Comparison of ENCODE assay signal across 27 mouse cellular contexts in the genomic region with DNA sequence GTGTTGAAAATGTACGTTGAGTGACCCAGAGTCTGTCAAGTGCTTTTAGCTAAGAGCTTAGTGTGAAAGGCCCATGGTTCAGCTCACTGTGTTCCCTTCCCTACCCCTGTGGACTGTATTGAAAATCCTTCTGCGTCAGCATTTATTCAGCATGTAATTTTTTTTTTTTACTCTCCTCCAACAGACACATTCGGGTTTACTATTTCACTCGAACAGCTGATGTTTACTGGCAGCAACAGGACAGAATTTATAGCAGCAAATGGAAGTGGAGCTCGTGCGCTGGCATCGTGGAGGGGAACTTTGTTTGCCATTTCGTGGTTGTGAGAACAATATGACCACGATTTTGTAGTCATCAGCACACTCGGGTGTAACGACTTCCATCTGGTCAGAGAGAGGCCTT.
A peak's percentile ranks its signal among the peaks of the same experiment; 100 is the strongest.
DNase-seq lines count a peak whose midpoint lies in the region; ATAC-seq and TF ChIP-seq lines count a peak whose summit lies in the region.
"Had no signal": no experiment of that assay in that cellular context is flagged by ENCODE, and none has a peak within 500 bp of the region (broad histone marks: within the 10 kb centered on the region; RNA-seq: fewer than 3 reads in every experiment).

No protein-coding gene starts in this region.

- H3K9me3 ChIP-seq in lung, embryonic 14.5 days (ENCODE audit: low read depth, low read length), result no peaks in the 10 kb centered on the region
- H3K9me3 ChIP-seq in lung, postnatal 0 days (ENCODE audit: low read length), result no peaks in the 10 kb centered on the region
- no peaks in the 10 kb centered on the region for H3K9me3 ChIP-seq in embryonic facial prominence, embryonic 15.5 days (replicated peaks)
- H3K9me3 ChIP-seq in intestine, postnatal 0 days (ENCODE audit: control insufficient read depth), result no peaks in the 10 kb centered on the region
- H3K9me3 ChIP-seq: embryonic facial prominence, embryonic 12.5 days; G1E; heart, embryonic 15.5 days; midbrain, embryonic 15.5 days; neural tube, embryonic 12.5 days had no signal

- H3K4me2 ChIP-seq in lung, embryonic 14.5 days, result no peak overlapping the region
- H3K4me2 ChIP-seq in lung, postnatal 0 days (replicated peaks; ENCODE audit: low read depth, low read length), result no peak overlapping the region
- no peak overlapping the region for H3K4me2 ChIP-seq in embryonic facial prominence, embryonic 15.5 days (replicated peaks)
- no peak overlapping the region for H3K4me2 ChIP-seq in intestine, postnatal 0 days (replicated peaks; ENCODE audit: low read depth)
- H3K4me2 ChIP-seq: embryonic facial prominence, embryonic 12.5 days; heart, embryonic 15.5 days; hindbrain, embryonic 14.5 days; liver, embryonic 11.5 days; midbrain, embryonic 15.5 days; neural tube, embryonic 12.5 days had no signal

- H3K27me3 ChIP-seq in lung, embryonic 14.5 days (ENCODE audit: insufficient read depth, low read length), result no peaks in the 10 kb centered on the region
- no peaks in the 10 kb centered on the region for H3K27me3 ChIP-seq in lung, postnatal 0 days (replicated peaks; ENCODE audit: insufficient read depth, low read length)
- no peaks in the 10 kb centered on the region for H3K27me3 ChIP-seq in embryonic facial prominence, embryonic 15.5 days
- no peaks in the 10 kb centered on the region for H3K27me3 ChIP-seq in intestine, postnatal 0 days (replicated peaks; ENCODE audit: control insufficient read depth, insufficient read depth, low read length)
- H3K27me3 ChIP-seq: CH12.LX; embryonic facial prominence, embryonic 12.5 days; midbrain, embryonic 15.5 days; neural tube, embryonic 12.5 days had no signal

- no peak overlapping the region for H3K27ac ChIP-seq in lung, embryonic 14.5 days (ENCODE audit: low read depth)
- H3K27ac ChIP-seq in lung, postnatal 0 days (ENCODE audit: low read length), result no peak overlapping the region
- H3K27ac ChIP-seq in embryonic facial prominence, embryonic 15.5 days (replicated peaks), result peak overlapping the region; percentile 55
- no peak overlapping the region for H3K27ac ChIP-seq in intestine, postnatal 0 days (ENCODE audit: low read depth, low read length)
- H3K27ac ChIP-seq: embryonic facial prominence, embryonic 12.5 days; heart, embryonic 15.5 days; hindbrain, embryonic 14.5 days; macrophage; midbrain, embryonic 15.5 days; neural tube, embryonic 12.5 days had no signal

- no peak overlapping the region for H3K9ac ChIP-seq in lung, embryonic 14.5 days
- H3K9ac ChIP-seq in lung, postnatal 0 days (replicated peaks; ENCODE audit: low read depth), result no peak overlapping the region
- H3K9ac ChIP-seq in embryonic facial prominence, embryonic 15.5 days, result no peak overlapping the region
- no peak overlapping the region for H3K9ac ChIP-seq in intestine, postnatal 0 days (ENCODE audit: low read depth, low read length)
- H3K9ac ChIP-seq: embryonic facial prominence, embryonic 12.5 days; heart, embryonic 15.5 days; hindbrain, embryonic 14.5 days; liver, postnatal 0 days; midbrain, embryonic 15.5 days; neural tube, embryonic 12.5 days had no signal

- no peak for TF ChIP-seq CTCF in lung, embryonic 14.5 days (IDR thresholded peaks at IDR 0.05; ENCODE audit: low read depth)
- no peak for TF ChIP-seq CTCF in lung, postnatal 0 days (IDR thresholded peaks at IDR 0.05)
- no peak for TF ChIP-seq CTCF in intestine, postnatal 0 days (IDR thresholded peaks at IDR 0.05; ENCODE audit: low read depth)

- 0 out of 2 replicates have a peak, but pooled peaks have one; percentile 10 for ATAC-seq in frontal cortex, adult (ENCODE audit: low TSS enrichment)
- ATAC-seq in lung, embryonic 14.5 days (ENCODE audit: insufficient read depth), result no peak
- ATAC-seq in lung, postnatal 0 days, result no peak
- no peak; the same call in 1 of the 2 replicates for ATAC-seq in embryonic facial prominence, embryonic 15.5 days (ENCODE audit: insufficient number of reproducible peaks, low FRiP score, low TSS enrichment, low read depth)
- no peak for ATAC-seq in intestine, postnatal 0 days
- ATAC-seq: liver, postnatal 0 days; midbrain, embryonic 15.5 days had no signal

- no peaks in the 10 kb centered on the region for H3K4me1 ChIP-seq in lung, embryonic 14.5 days (ENCODE audit: insufficient read depth)
- H3K4me1 ChIP-seq in lung, postnatal 0 days (ENCODE audit: insufficient read depth, low read depth, low read length), result no peaks in the 10 kb centered on the region
- peaks cover 5% of the 10 kb centered on the region; the same call in 1 of the 2 replicates for H3K4me1 ChIP-seq in embryonic facial prominence, embryonic 15.5 days
- no peaks in the 10 kb centered on the region for H3K4me1 ChIP-seq in intestine, postnatal 0 days (replicated peaks; ENCODE audit: control insufficient read depth, insufficient read depth, low read length)
- H3K4me1 ChIP-seq: midbrain, embryonic 15.5 days; neural tube, embryonic 12.5 days had no signal

- H3K4me3 ChIP-seq in lung, embryonic 14.5 days (ENCODE audit: low read depth, low read length), result no peak overlapping the region
- no peak overlapping the region for H3K4me3 ChIP-seq in lung, postnatal 0 days (ENCODE audit: low read depth, low read length)
- no peak overlapping the region for H3K4me3 ChIP-seq in embryonic facial prominence, embryonic 15.5 days (replicated peaks)
- no peak overlapping the region for H3K4me3 ChIP-seq in intestine, postnatal 0 days (ENCODE audit: low read depth, low read length)
- H3K4me3 ChIP-seq: embryonic facial prominence, embryonic 12.5 days; heart, embryonic 15.5 days; midbrain, embryonic 15.5 days; neural tube, embryonic 12.5 days had no signal

- TF ChIP-seq EP300 in lung, postnatal 0 days (IDR thresholded peaks at IDR 0.05), result no peak

- no peaks in the 10 kb centered on the region for H3K36me3 ChIP-seq in lung, embryonic 14.5 days (ENCODE audit: insufficient read depth)
- H3K36me3 ChIP-seq in lung, postnatal 0 days (ENCODE audit: insufficient read depth, low read length), result no peaks in the 10 kb centered on the region
- H3K36me3 ChIP-seq in embryonic facial prominence, embryonic 15.5 days, result no peaks in the 10 kb centered on the region
- no peaks in the 10 kb centered on the region for H3K36me3 ChIP-seq in intestine, postnatal 0 days (ENCODE audit: control insufficient read depth, insufficient read depth)
- H3K36me3 ChIP-seq: embryonic facial prominence, embryonic 12.5 days; G1E; heart, embryonic 15.5 days; midbrain, embryonic 15.5 days; neural tube, embryonic 12.5 days had no signal

- no peak for DNase-seq in frontal cortex, adult 2 months (ENCODE audit: extremely low spot score in 1 of 2, low spot score in 1 of 2)
- DNase-seq in lung, embryonic 14.5 days, result peak; percentile 33
- DNase-seq in lung, postnatal 0 days (ENCODE audit: low spot score), result no peak
- DNase-seq in skeletal muscle tissue, adult 2 months (ENCODE audit: low read depth, low spot score), result peak; percentile 31
- DNase-seq: adrenal gland, adult 2 months; B cell, adult 2 months; cerebellum, adult 11-12 months; cerebellum, postnatal 14 days; gastrocnemius, postnatal 36 days; heart, postnatal 4 days; kidney, adult 8-10 months; kidney, postnatal 10 days; liver, postnatal 0 days; right cerebral cortex, postnatal 25 days; thymus, postnatal 14 days had no signal

- 54% methylated on average over 11 of the region's 11 CpGs for WGBS in lung, embryonic 14.5 days
- WGBS in lung, postnatal 0 days, result 54% methylated on average over 11 of the region's 11 CpGs
- 36% methylated on average over 11 of the region's 11 CpGs for WGBS in embryonic facial prominence, embryonic 15.5 days
- WGBS in intestine, postnatal 0 days, result 69% methylated on average over 11 of the region's 11 CpGs

Comparison
In these comparisons a context has a peak if more than half of its experiments do, and no peak if none do; other contexts are left out.
1. DNase-seq: peak in lung, embryonic 14.5 days (single experiment) and skeletal muscle tissue, adult 2 months (single experiment); none in frontal cortex, adult 2 months (0 of 2) and lung, postnatal 0 days (single experiment).